Mouse (Mus musculus): ENCODE data around the gene Ifitm1. TPM values are rescaled to one million over a fixed set of nuclear protein-coding genes. Genes with fewer than 3 reads are reported as not detected.

Ifitm1 gene
- 10 to 100 TPM in 1 of 2 experiments, 1 to 10 TPM in 1; 7.6 to 14.6 TPM for total RNA-seq (2021)
- polyA plus RNA-seq (2012; rRNA removed), result 23.9 and 29.4 TPM in 2 replicates
- long read RNA-seq, partial matches to known transcripts, result 0 of 2 reads
- long read RNA-seq, other reads (novel, unspliced or antisense), result 0 of 2 reads

GRCm38 (mm10) chr7:140966921-140967320 is at the start of gene Ifitm1:
TSS of gene Ifitm1 (plus strand) at chr7:140967221.
- no peak for DNase-seq

- DNase-seq, result no peak
Observed at GRCm38 (mm10) chr7:140919911-140920310, 47.1 kb upstream of the Ifitm1 start.

GRCm38 (mm10) chr7:140920418-140921029 is 46.5 kb upstream of the Ifitm1 start, which contains the start of gene Nlrp6:
TSS of gene Nlrp6 (plus strand) at chr7:140920902.
- DNase-seq, result no peak

GRCm38 (mm10) chr7:140921225-140921975 is 45.6 kb upstream of the Ifitm1 start:
- no peak for DNase-seq

- DNase-seq, result peak; percentile 78
Observed at GRCm38 (mm10) chr7:140922398-140923069, 44.5 kb upstream of the Ifitm1 start.

GRCm38 (mm10) chr7:140923070-140923775 is 43.8 kb upstream of the Ifitm1 start:
- no peak for DNase-seq

- no peak for DNase-seq
Observed at GRCm38 (mm10) chr7:140927181-140927580, 39.8 kb upstream of the Ifitm1 start.

- no peak for DNase-seq
Observed at GRCm38 (mm10) chr7:140938436-140938835, 28.6 kb upstream of the Ifitm1 start.

- DNase-seq, result no peak
Observed at GRCm38 (mm10) chr7:140938896-140939295, 28.1 kb upstream of the Ifitm1 start.

- no peak for DNase-seq
Observed at GRCm38 (mm10) chr7:140939669-140940171, 27.3 kb upstream of the Ifitm1 start.

- peak; percentile 94 for DNase-seq
Observed at GRCm38 (mm10) chr7:140941222-140942051, 25.6 kb upstream of the Ifitm1 start, which contains the start of gene Pgghg. TSS of gene Pgghg (plus strand) at chr7:140941391.

- DNase-seq, result peak; percentile 50
Observed at GRCm38 (mm10) chr7:140942341-140942740, 24.7 kb upstream of the Ifitm1 start.

GRCm38 (mm10) chr7:140942811-140943210 is 24.2 kb upstream of the Ifitm1 start:
- DNase-seq, result no peak

GRCm38 (mm10) chr7:140943356-140943755 is 23.7 kb upstream of the Ifitm1 start:
- DNase-seq, result no peak

GRCm38 (mm10) chr7:140944236-140944635 is 22.8 kb upstream of the Ifitm1 start:
- DNase-seq, result no peak

- no peak for DNase-seq
Observed at GRCm38 (mm10) chr7:140945247-140945646, 21.8 kb upstream of the Ifitm1 start.

- DNase-seq, result no peak
Observed at GRCm38 (mm10) chr7:140946311-140946710, 20.7 kb upstream of the Ifitm1 start.

- DNase-seq, result no peak
Observed at GRCm38 (mm10) chr7:140946980-140947379, 20.0 kb upstream of the Ifitm1 start.

GRCm38 (mm10) chr7:140948161-140948560 is 18.9 kb upstream of the Ifitm1 start:
- DNase-seq, result peak; percentile 78

- DNase-seq, result no peak
Observed at GRCm38 (mm10) chr7:140949255-140949654, 17.8 kb upstream of the Ifitm1 start.
